Mouse (Mus musculus): ENCODE data around the gene Kdm2b. TPM values are rescaled to one million over a fixed set of nuclear protein-coding genes. Genes with fewer than 3 reads are reported as not detected.

The Kdm2b gene
- total RNA-seq, 2 experiments from 2014 or later, result 35.0 to 36.7 TPM

GRCm38 (mm10) chr5:122956059-122956458 lies 33.6 kb downstream of the Kdm2b start:
- no peak for TF ChIP-seq CTCF (conservative IDR thresholded peaks at IDR 0.05)
- Histone ChIP-seq H3K4me3 (no peak overlapping the region), H3K27ac (no peak overlapping the region)
- DNase-seq (ENCODE audit: low spot score in 2 of 2), result no peak

DNA sequence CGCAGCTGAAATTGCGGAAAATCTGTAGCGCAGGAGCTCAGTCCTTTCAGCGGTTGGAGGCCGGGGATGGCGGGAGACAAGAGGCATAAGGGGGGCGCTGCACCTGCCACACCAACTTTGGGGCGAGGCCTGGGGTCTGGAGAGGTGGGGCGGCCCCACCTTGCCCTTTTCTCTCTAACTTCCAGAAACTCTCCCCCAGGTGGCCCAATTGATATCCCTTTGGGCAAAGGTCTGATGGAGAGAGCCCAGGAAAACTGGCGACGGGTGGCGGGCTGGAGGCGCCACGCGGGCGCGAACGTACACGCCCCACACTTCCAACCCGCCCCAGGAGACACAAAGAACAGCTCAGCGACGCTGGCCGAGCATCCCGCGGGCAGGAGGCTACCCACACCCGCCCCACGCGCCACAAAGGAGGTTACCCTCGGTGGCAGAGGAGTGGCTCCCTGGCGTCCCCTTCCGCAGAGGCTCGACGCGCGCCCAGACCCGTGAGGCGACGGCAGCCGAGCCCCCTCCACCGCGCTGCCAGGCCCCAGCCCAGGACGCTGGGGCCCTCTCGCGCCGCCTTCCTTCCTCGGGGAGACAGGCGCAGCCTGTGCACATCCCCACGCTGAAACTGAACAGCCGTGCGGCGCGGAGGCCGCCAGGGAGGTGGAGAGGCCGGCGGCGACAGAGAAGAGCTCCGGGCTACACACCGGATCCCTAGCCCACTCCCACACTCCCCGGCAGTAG lies 37.5 kb downstream of the Kdm2b start:
- Histone ChIP-seq H3K27ac (peak overlapping the region; percentile 72), H3K4me3 (peak overlapping the region; percentile 60)
- no peak for TF ChIP-seq CTCF (conservative IDR thresholded peaks at IDR 0.05)
- peak in 1 of 2 experiments; percentile 25 for DNase-seq (ENCODE audit: low spot score in 2 of 2)

DNA sequence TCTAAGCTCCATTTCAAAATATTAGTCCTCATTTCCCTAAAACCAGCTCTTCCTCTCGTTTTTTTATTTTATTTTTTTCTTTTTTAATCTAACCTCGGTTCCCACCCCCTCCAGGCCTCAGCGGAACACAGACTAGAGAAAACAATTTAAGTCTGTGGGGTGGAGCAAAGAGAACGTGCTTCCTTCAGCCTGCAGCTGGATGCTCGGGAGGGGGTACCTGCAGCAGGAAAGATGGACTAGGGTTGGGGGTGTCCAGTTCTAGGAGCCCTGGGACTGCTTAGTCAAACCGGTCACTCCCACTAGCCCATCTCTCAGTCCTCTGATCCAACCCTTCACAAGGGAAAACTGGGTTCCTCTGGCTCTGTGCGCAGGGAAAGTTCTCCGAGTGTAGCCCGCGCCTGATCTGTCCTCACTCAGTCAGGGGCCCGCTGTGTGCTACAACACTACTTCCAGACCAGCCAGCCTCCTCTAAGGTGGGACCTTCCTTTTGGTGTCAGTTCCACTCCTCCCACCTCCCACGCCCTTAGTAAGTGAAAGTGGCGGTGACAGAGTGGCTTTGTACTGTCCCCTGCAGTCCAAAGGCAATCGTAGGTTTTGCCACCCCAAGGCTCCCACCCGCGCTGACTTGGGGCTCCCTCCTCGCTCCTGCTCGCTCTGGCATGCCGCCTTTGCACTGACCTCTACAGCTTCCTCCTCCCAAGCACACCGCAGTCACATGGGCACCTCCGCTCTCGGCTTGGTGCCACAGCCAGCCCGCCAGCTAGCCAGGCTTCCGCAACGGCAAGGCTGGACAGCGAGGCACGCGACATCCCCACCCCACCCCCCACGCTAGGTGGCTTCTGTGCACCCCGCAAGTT lies 38.3 kb downstream of the Kdm2b start:
- Histone ChIP-seq H3K4me3 (peak overlapping the region; percentile 60), H3K27ac (peak overlapping the region; percentile 72)
- no peak for DNase-seq (ENCODE audit: low spot score in 2 of 2)
- TF ChIP-seq CTCF (conservative IDR thresholded peaks at IDR 0.05), result no peak

DNA sequence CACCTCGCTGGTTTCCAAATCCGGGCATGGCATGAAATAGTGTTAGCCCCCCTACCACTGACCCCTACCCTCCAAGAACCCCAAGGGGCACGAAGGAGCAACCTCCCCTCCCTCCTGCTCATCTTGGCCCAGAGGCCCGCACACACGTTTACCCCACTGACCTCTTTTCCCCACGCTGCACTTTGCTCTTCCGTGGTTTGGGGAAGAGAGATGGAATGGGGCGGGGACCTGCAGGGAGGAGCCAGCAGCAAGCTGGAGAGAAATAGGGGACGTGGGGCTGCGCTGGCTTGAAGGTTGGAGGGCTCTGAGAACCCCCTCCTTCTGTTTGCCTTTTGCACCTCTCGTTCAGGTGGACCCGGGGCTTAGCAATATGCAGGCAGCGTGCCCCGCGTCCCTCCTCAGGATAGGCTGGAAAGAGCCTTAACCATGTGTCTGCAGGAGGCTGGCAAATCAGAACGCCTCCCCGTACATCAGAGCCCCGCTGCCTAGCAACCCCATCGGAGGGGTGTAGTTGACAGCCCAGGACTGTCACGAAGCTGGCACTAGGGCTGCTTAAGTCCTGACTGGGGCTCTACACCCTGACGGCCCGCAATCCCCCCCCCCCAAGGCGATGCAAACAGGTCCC lies 39.2 kb downstream of the Kdm2b start:
- Histone ChIP-seq H3K4me3 (peak overlapping the region; percentile 60), H3K27ac (peak overlapping the region; percentile 72; the same call in 1 of the 2 replicates)
- TF ChIP-seq CTCF (conservative IDR thresholded peaks at IDR 0.05), result no peak
- peak; percentile 73 to 85 for DNase-seq (ENCODE audit: low spot score in 2 of 2)

DNA sequence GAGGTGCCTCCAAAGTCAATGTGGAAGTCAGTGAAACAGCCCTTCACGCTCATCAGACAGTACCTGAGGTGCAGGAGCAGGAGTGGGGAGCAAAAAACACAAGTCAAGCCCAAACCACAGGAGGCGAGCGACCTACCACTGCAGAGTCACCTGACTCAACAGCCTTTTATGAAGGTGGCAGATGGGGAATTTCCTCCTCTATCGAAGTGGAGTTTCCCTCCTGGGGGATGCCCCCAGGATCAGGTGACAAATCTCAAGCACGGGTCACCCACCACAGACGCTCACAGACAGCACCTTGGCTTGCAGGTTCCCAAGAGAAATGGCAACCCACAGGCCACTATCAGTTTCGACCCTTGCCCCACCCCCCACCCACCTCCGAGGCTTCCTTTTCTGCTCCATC lies 40.5 kb downstream of the Kdm2b start:
- no peak for DNase-seq (ENCODE audit: low spot score in 2 of 2)
- Histone ChIP-seq H3K27ac (no peak overlapping the region), H3K4me3 (no peak overlapping the region)
- TF ChIP-seq CTCF (conservative IDR thresholded peaks at IDR 0.05), result no peak

DNA sequence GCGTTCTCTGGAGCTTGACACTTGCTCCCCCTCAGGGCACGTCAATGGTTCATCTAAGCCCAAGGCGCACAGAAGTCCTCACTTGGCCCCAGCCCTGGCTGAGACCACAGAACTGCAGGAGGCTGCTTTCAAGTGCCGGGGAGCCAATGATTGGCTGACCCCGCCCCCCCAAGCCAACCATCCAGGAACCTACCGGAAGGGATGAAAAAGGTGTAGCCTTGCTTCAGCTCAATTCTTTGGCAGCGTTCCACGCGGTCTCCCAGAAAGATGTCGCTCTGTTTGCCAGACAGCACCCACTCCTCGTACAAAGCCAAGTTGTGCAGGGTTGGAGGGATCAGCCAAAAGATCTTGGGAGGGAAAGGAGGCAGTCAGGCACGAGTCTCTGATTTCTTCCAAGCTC lies 42.1 kb downstream of the Kdm2b start:
- no peak for TF ChIP-seq CTCF (conservative IDR thresholded peaks at IDR 0.05)
- Histone ChIP-seq H3K27ac (no peak overlapping the region), H3K4me3 (no peak overlapping the region)
- no peak for DNase-seq (ENCODE audit: low spot score in 2 of 2)

GRCm38 (mm10) chr5:122938676-122939075 lies 50.9 kb downstream of the Kdm2b start:
- no peak for TF ChIP-seq CTCF (conservative IDR thresholded peaks at IDR 0.05)
- H3K4me3 ChIP-seq, result no peak overlapping the region
- no peak overlapping the region for H3K27ac ChIP-seq
- no peak for DNase-seq (ENCODE audit: low spot score in 2 of 2)

DNA sequence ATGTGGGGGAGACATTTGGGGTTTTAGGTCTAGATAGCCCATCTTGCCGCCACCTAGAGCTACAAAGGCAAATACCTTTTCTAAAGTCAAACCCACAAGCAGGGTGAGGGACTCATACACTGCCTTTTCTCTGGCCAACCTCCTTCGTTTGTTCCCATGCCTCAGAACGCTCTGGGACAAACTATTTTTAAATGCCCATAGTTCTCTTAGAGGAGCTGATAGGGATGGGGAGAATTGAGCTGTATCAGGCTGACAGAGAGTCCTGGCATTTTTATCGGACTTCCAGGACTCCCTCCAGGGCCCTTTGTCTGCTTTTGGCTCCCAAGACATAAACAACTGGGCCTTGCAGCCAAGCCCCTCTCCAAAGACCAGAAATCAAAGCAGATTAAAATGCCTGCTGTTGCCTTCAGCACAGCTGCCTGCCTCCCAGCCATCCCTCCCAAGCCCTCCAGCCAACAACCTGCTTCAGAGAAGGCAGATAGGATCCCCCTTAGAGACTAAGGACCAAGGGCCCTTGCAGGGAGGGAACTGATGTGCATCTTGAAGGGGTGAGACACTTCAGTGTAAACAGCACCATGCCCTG lies 51.6 kb downstream of the Kdm2b start:
- TF ChIP-seq CTCF (conservative IDR thresholded peaks at IDR 0.05), result no peak
- H3K4me3 ChIP-seq, result no peak overlapping the region
- no peak overlapping the region for H3K27ac ChIP-seq
- no peak for DNase-seq (ENCODE audit: low spot score in 2 of 2)

- TF ChIP-seq CTCF (conservative IDR thresholded peaks at IDR 0.05), result no peak
- no peak for DNase-seq (ENCODE audit: low spot score in 2 of 2)
- H3K4me3 ChIP-seq, result no peak overlapping the region
- H3K27ac ChIP-seq, result no peak overlapping the region
These were observed 52.6 kb downstream of the Kdm2b start for GRCm38 (mm10) chr5:122937031-122937430.

- no peak for DNase-seq (ENCODE audit: low spot score in 2 of 2)
- H3K4me3 ChIP-seq, result no peak overlapping the region
- H3K27ac ChIP-seq, result no peak overlapping the region
- peak; percentile 46 for TF ChIP-seq CTCF (conservative IDR thresholded peaks at IDR 0.05)
These were observed 53.8 kb downstream of the Kdm2b start for GRCm38 (mm10) chr5:122935810-122936209.

DNA sequence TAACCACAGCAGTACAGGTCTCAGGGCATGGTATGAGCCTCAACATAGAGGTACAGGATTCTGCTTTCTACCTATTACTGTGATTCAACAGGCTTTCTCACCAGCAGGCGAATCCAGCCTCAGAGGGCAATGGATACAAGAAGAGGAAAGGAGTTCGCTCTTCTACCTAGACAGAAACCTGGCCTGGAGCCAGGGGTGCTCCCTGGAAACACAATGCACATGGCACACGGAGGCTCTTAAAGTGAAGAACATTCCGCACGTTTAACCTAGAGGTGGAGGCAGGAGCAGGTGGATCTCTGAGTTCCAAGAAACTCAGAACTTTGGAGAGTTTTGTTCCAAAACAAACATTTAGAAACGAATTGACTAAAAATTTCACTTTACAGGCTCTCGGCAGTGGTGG lies 58.6 kb downstream of the Kdm2b start:
- no peak overlapping the region for H3K27ac ChIP-seq
- no peak for DNase-seq (ENCODE audit: low spot score in 2 of 2)
- no peak overlapping the region for H3K4me3 ChIP-seq
- TF ChIP-seq CTCF (conservative IDR thresholded peaks at IDR 0.05), result no peak

DNA sequence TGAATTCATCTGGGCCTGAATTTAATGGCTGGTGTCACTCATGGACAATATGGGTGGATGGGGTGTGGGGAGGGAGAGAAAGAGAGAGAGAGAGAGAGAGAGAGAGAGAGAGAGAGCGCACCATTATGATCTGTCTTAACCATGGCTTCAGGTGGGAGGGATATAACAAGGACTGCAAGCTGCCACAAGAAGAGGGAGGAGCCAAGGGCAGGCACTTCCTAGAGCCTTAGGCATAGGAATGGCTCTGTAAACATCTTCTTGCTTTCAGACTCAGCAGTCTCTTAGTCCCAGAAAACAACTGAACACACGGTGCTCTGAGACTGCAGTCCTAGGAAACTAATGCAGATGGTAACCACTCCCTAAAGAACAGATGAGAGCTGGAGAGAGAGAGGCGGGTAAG lies 61.3 kb downstream of the Kdm2b start:
- no peak overlapping the region for H3K4me3 ChIP-seq
- DNase-seq (ENCODE audit: low spot score in 2 of 2), result no peak
- no peak for TF ChIP-seq CTCF (conservative IDR thresholded peaks at IDR 0.05)
- no peak overlapping the region for H3K27ac ChIP-seq

- no peak for DNase-seq (ENCODE audit: low spot score in 2 of 2)
- H3K27ac ChIP-seq, result no peak overlapping the region
- no peak overlapping the region for H3K4me3 ChIP-seq
- TF ChIP-seq CTCF (conservative IDR thresholded peaks at IDR 0.05), result no peak
These were observed 61.9 kb downstream of the Kdm2b start for GRCm38 (mm10) chr5:122927703-122928102.
